Comparison of ENCODE assay signal across 8 mouse cellular contexts in genomic region chr7:84088971-84089370, GRCm38 (mm10). TPM values are rescaled to one million over a fixed set of nuclear protein-coding genes. Genes with fewer than 3 reads are reported as not detected.
A peak's percentile ranks its signal among the peaks of the same experiment; 100 is the strongest.
DNase-seq lines count a peak whose midpoint lies in the region; ATAC-seq and TF ChIP-seq lines count a peak whose summit lies in the region.
"Had no signal": no experiment of that assay in that cellular context is flagged by ENCODE, and none has a peak within 500 bp of the region (broad histone marks: within the 10 kb centered on the region; RNA-seq: fewer than 3 reads in every experiment).

No protein-coding gene starts in this region.

- peak; percentile 58 for ATAC-seq in CD4-positive, CD25-positive, alpha-beta regulatory T cell, adult 4 months
- ATAC-seq in lung, postnatal 0 days, result 0 out of 2 replicates have a peak, but pooled peaks have one; percentile 16

- no peak for TF ChIP-seq POLR2A in bone marrow macrophage, adult 2 months (IDR thresholded peaks at IDR 0.05; ENCODE audit: borderline replicate concordance, low read depth, low read length)

- no peaks in the 10 kb centered on the region for H3K4me1 ChIP-seq in bone marrow macrophage, adult 2 months (ENCODE audit: control insufficient read depth, insufficient read depth, low read length)
- no peaks in the 10 kb centered on the region for H3K4me1 ChIP-seq in lung, postnatal 0 days (ENCODE audit: insufficient read depth, low read depth, low read length)

- TF ChIP-seq EP300 in lung, postnatal 0 days (IDR thresholded peaks at IDR 0.05), result no peak

- H3K9me3 ChIP-seq in lung, postnatal 0 days (ENCODE audit: low read length), result no peaks in the 10 kb centered on the region
- H3K9me3 ChIP-seq: limb, embryonic 13.5 days had no signal

- H3K36me3 ChIP-seq in lung, postnatal 0 days (ENCODE audit: insufficient read depth, low read length), result no peaks in the 10 kb centered on the region
- H3K36me3 ChIP-seq: limb, embryonic 13.5 days had no signal

- WGBS in lung, postnatal 0 days, result 4% methylated on average over 4 of the region's 4 CpGs

- no peak overlapping the region for H3K27ac ChIP-seq in bone marrow macrophage, adult 2 months (ENCODE audit: insufficient read depth, low read depth, low read length)
- H3K27ac ChIP-seq in lung, postnatal 0 days (ENCODE audit: low read length), result no peak overlapping the region
- H3K27ac ChIP-seq: limb, embryonic 13.5 days had no signal

- peaks cover 13% of the 10 kb centered on the region for H3K27me3 ChIP-seq in lung, postnatal 0 days (replicated peaks; ENCODE audit: insufficient read depth, low read length)

- H3K4me2 ChIP-seq in lung, postnatal 0 days (replicated peaks; ENCODE audit: low read depth, low read length), result no peak overlapping the region
- H3K4me2 ChIP-seq: limb, embryonic 13.5 days had no signal

- no peak overlapping the region for H3K4me3 ChIP-seq in bone marrow macrophage, adult 2 months (ENCODE audit: insufficient read depth, low read length)
- H3K4me3 ChIP-seq in lung, postnatal 0 days (ENCODE audit: low read depth, low read length), result no peak overlapping the region
- H3K4me3 ChIP-seq: limb, embryonic 13.5 days had no signal

- H3K9ac ChIP-seq in lung, postnatal 0 days (replicated peaks; ENCODE audit: low read depth), result no peak overlapping the region
- H3K9ac ChIP-seq: limb, embryonic 13.5 days had no signal

- peak; percentile 71 for DNase-seq in 416B (ENCODE audit: low read depth)
- DNase-seq in frontal cortex, postnatal 14 days (ENCODE audit: low spot score in 2 of 2), result peak; percentile 28 to 69
- peak; percentile 84 to 92 for DNase-seq in kidney, postnatal 36 days
- DNase-seq in lung, postnatal 0 days (ENCODE audit: low spot score), result peak; percentile 87
- peak; percentile 19 for DNase-seq in spleen, adult 12 weeks (ENCODE audit: low spot score)

- TF ChIP-seq CTCF in bone marrow macrophage, adult 2 months (IDR thresholded peaks at IDR 0.05; ENCODE audit: low read depth, low read length), result peak; percentile 70
- peak; percentile 95 for TF ChIP-seq CTCF in lung, postnatal 0 days (IDR thresholded peaks at IDR 0.05)

RNA-seq across cellular contexts. Expression of gene Cemip, which starts 2.7 kb away (rescaled TPM):
- polyA plus RNA-seq in CD4-positive, CD25-positive, alpha-beta regulatory T cell, adult 4 months (2017; shearing (Covaris generic)), result under 1 TPM in 1 of 2 experiments, not detected in 1; 0.19 TPM
- polyA plus RNA-seq in bone marrow macrophage, adult 2 months (2012; ENCODE audit: insufficient read depth, insufficient read length, missing spikeins), result 0.43 and 0.88 TPM in 2 replicates
- polyA plus RNA-seq in lung, postnatal 0 days (2015; fragmentation: Nextera tagmentation; extraction: Ambion mirVana), result 0.57 and 0.83 TPM in 2 replicates

Comparison
In these comparisons a context has a peak if more than half of its experiments do, and no peak if none do; other contexts are left out.
1. DNase-seq: peak in every context shown above with its lines; median percentile 88 in kidney, postnatal 36 days; 87 in lung, postnatal 0 days; 71 in 416B; 48 in frontal cortex, postnatal 14 days; 19 in spleen, adult 12 weeks.